Mouse (Mus musculus) midbrain, embryonic 14.5 days (tissue): Measurements from ENCODE around the gene Edem2. TPM values are rescaled to one million over a fixed set of nuclear protein-coding genes. Genes with fewer than 3 reads are reported as not detected.

Source experiments
- ATAC-seq: fragments of 200-750 bp; cut with Nextera tagmentation; 2 replicates; pipeline ENCODE4 v1.8.0; 2017; ENCODE audit warnings: moderate number of reproducible peaks, moderate library complexity; ENCODE audit not compliant: low FRiP score, low TSS enrichment
- DNase-seq: peaks from one replicate; pipeline ENCODE4 v3.0.0-alpha.2; 2015
- H3K27ac ChIP-seq: fragments of 300-500 bp; sonication (generic); replicated peaks from 2 replicates; pipeline ENCODE4 v1.5.1; 2014; ENCODE audit warnings: mild to moderate bottlenecking, low read depth, low read length, moderate library complexity
- H3K27me3 ChIP-seq: fragments of 300-500 bp; sonication (generic); 2 replicates; pipeline ENCODE4 v1.6.1; 2014; ENCODE audit warnings: low read length, control low read depth, mixed read lengths; ENCODE audit not compliant: control insufficient read depth, insufficient read depth
- H3K36me3 ChIP-seq: fragments of 300-500 bp; sonication (generic); 2 replicates; pipeline ENCODE4 v1.6.1; 2014; ENCODE audit warnings: low read length, control low read depth; ENCODE audit not compliant: control insufficient read depth, insufficient read depth
- H3K4me1 ChIP-seq: fragments of 300-500 bp; sonication (generic); 2 replicates; pipeline ENCODE4 v1.6.1; 2014; ENCODE audit warnings: mild to moderate bottlenecking, antibody characterized with exemption, low read length, control low read depth; ENCODE audit not compliant: control insufficient read depth, insufficient read depth
- H3K4me2 ChIP-seq: fragments of 300-500 bp; sonication (generic); 2 replicates; pipeline ENCODE4 v1.6.1; 2014; ENCODE audit warnings: mild to moderate bottlenecking, low read length, moderate library complexity
- H3K4me3 ChIP-seq: fragments of 300-500 bp; sonication (generic); replicated peaks from 2 replicates; pipeline ENCODE4 v1.5.1; 2014; ENCODE audit warnings: low read depth, low read length
- H3K9ac ChIP-seq: fragments of 300-500 bp; sonication (generic); replicated peaks from 2 replicates; pipeline ENCODE4 v1.6.1; 2014; ENCODE audit warnings: mild to moderate bottlenecking, low read length, moderate library complexity
- H3K9me3 ChIP-seq: fragments of 300-500 bp; sonication (generic); 2 replicates; pipeline ENCODE4 v1.6.1; 2016; ENCODE audit warnings: low read length, control low read depth, mixed read lengths; ENCODE audit not compliant: control insufficient read depth
- WGBS: fragments of 180-500 bp; shearing (Covaris S2); extraction: QIAGEN DNeasy Blood & Tissue Kit; methylation state at CpG from one replicate; pipeline ENCODE4 v1.1.7; 2014; 5-methylcytosine and 5-hydroxymethylcytosine counted together
- polyA plus RNA-seq: library from polyadenylated mRNA; unstranded; fragments of >200 nt; fragmentation: Nextera tagmentation; extraction: Ambion mirVana; gene quantifications from 2 replicates; pipeline ENCODE4 v1.2.1, GENCODE M21; 2014

The Edem2 gene
- polyA plus RNA-seq, 1 experiment from 2014 or later: 42.6 TPM

- H3K27ac ChIP-seq: no peak overlapping the region
- H3K36me3 ChIP-seq: peaks cover 34% of the 10 kb centered on the region
- H3K4me1 ChIP-seq: peaks cover 11% of the 10 kb centered on the region; the same call in 1 of the 2 replicates
- no peak for ATAC-seq
- H3K4me3 ChIP-seq: no peak overlapping the region
- no peak overlapping the region for H3K4me2 ChIP-seq
- no peaks in the 10 kb centered on the region for H3K9me3 ChIP-seq
- H3K27me3 ChIP-seq: no peaks in the 10 kb centered on the region
- WGBS: 85% methylated on average over 7 of the region's 7 CpGs
- no peak for DNase-seq
- H3K9ac ChIP-seq: no peak overlapping the region
Measured at GRCm38 (mm10) chr2:155726302-155726701, 3.0 kb downstream of the Edem2 start.

GRCm38 (mm10) chr2:155724526-155724925 lies 4.7 kb downstream of the Edem2 start:
- Histone ChIP-seq H3K27ac (no peak overlapping the region), H3K9me3 (no peaks in the 10 kb centered on the region), H3K36me3 (peaks cover 50% of the 10 kb centered on the region), H3K4me2 (no peak overlapping the region), H3K4me3 (no peak overlapping the region), H3K9ac (no peak overlapping the region), H3K27me3 (no peaks in the 10 kb centered on the region), H3K4me1 (peaks cover 11% of the 10 kb centered on the region; the same call in 1 of the 2 replicates)
- 91% methylated on average over 6 of the region's 6 CpGs for WGBS
- ATAC-seq (no peak), DNase-seq (no peak)

- peaks cover 11% of the 10 kb centered on the region; the same call in 1 of the 2 replicates for H3K4me1 ChIP-seq
- no peak overlapping the region for H3K4me2 ChIP-seq
- ATAC-seq: no peak
- H3K36me3 ChIP-seq: peaks cover 55% of the 10 kb centered on the region
- 90% methylated on average over 5 of the region's 5 CpGs for WGBS
- H3K9me3 ChIP-seq: no peaks in the 10 kb centered on the region
- no peak for DNase-seq
- H3K27me3 ChIP-seq: no peaks in the 10 kb centered on the region
- no peak overlapping the region for H3K9ac ChIP-seq
- no peak overlapping the region for H3K27ac ChIP-seq
- no peak overlapping the region for H3K4me3 ChIP-seq
Measured at GRCm38 (mm10) chr2:155724036-155724435, 5.2 kb downstream of the Edem2 start.

- ATAC-seq (no peak), DNase-seq (no peak)
- Histone ChIP-seq H3K4me3 (no peak overlapping the region), H3K9me3 (no peaks in the 10 kb centered on the region), H3K27ac (no peak overlapping the region), H3K9ac (no peak overlapping the region), H3K36me3 (peaks cover 88% of the 10 kb centered on the region), H3K4me2 (no peak overlapping the region), H3K27me3 (no peaks in the 10 kb centered on the region), H3K4me1 (no peaks in the 10 kb centered on the region)
- WGBS: 93% methylated on average over 5 of the region's 5 CpGs
Measured at GRCm38 (mm10) chr2:155720585-155720984, 8.7 kb downstream of the Edem2 start.

GRCm38 (mm10) chr2:155717082-155717990 lies 11.9 kb downstream of the Edem2 start:
- no peak overlapping the region for H3K9ac ChIP-seq
- H3K4me2 ChIP-seq: no peak overlapping the region
- ATAC-seq (no peak), DNase-seq (no peak)
- peaks cover 91% of the 10 kb centered on the region for H3K36me3 ChIP-seq
- no peaks in the 10 kb centered on the region for H3K27me3 ChIP-seq
- H3K9me3 ChIP-seq: no peaks in the 10 kb centered on the region
- WGBS: 90% methylated on average over 12 of the region's 12 CpGs
- H3K4me3 ChIP-seq: no peak overlapping the region
- H3K4me1 ChIP-seq: no peaks in the 10 kb centered on the region
- H3K27ac ChIP-seq: no peak overlapping the region

- no peak for DNase-seq
- no peaks in the 10 kb centered on the region for H3K9me3 ChIP-seq
- H3K27ac ChIP-seq: no peak overlapping the region
- H3K4me3 ChIP-seq: no peak overlapping the region
- no peaks in the 10 kb centered on the region for H3K27me3 ChIP-seq
- ATAC-seq: no peak
- no peak overlapping the region for H3K4me2 ChIP-seq
- 89% methylated on average over 11 of the region's 11 CpGs for WGBS
- H3K36me3 ChIP-seq: peaks cover 90% of the 10 kb centered on the region
- no peak overlapping the region for H3K9ac ChIP-seq
- H3K4me1 ChIP-seq: no peaks in the 10 kb centered on the region
Measured at GRCm38 (mm10) chr2:155710557-155710956, 18.7 kb downstream of the Edem2 start.

GRCm38 (mm10) chr2:155707251-155707650 lies 22.0 kb downstream of the Edem2 start:
- no peak overlapping the region for H3K4me3 ChIP-seq
- H3K4me2 ChIP-seq: no peak overlapping the region
- H3K9ac ChIP-seq: no peak overlapping the region
- WGBS: 88% methylated on average over 4 of the region's 4 CpGs
- H3K27ac ChIP-seq: no peak overlapping the region
- peaks cover 79% of the 10 kb centered on the region for H3K36me3 ChIP-seq
- DNase-seq: peak; percentile 25
- ATAC-seq: no peak
- H3K27me3 ChIP-seq: no peaks in the 10 kb centered on the region
- no peaks in the 10 kb centered on the region for H3K9me3 ChIP-seq
- H3K4me1 ChIP-seq: no peaks in the 10 kb centered on the region

- Histone ChIP-seq H3K27ac (no peak overlapping the region; the same call in 1 of the 2 replicates), H3K4me1 (no peaks in the 10 kb centered on the region), H3K4me2 (no peak overlapping the region), H3K9ac (no peak overlapping the region; the same call in 1 of the 2 replicates), H3K27me3 (no peaks in the 10 kb centered on the region), H3K4me3 (no peak overlapping the region), H3K9me3 (no peaks in the 10 kb centered on the region), H3K36me3 (peaks cover 61% of the 10 kb centered on the region)
- peak; percentile 58 for DNase-seq
- no peak for ATAC-seq
- 14% methylated on average over 4 of the region's 4 CpGs for WGBS
Measured at GRCm38 (mm10) chr2:155703630-155704029, 25.6 kb downstream of the Edem2 start.

GRCm38 (mm10) chr2:155701399-155701919 lies 27.8 kb downstream of the Edem2 start:
- 93% methylated on average over 19 of the region's 19 CpGs for WGBS
- H3K36me3 ChIP-seq: peaks cover 43% of the 10 kb centered on the region

More at GRCm38 (mm10) chr2:155701399-155701919, 27.8 kb downstream of the Edem2 start:
- Histone ChIP-seq H3K9ac (no peak overlapping the region), H3K27me3 (no peaks in the 10 kb centered on the region), H3K27ac (no peak overlapping the region), H3K9me3 (no peaks in the 10 kb centered on the region), H3K4me3 (no peak overlapping the region), H3K4me2 (no peak overlapping the region), H3K4me1 (no peaks in the 10 kb centered on the region)
- ATAC-seq (no peak), DNase-seq (no peak)
